Mouse (Mus musculus) testis, postnatal 10 days (tissue): ENCODE data around the gene Zfp566.
A peak's percentile ranks its signal among the peaks of the same experiment; 100 is the strongest.
"Not testable (repeated sequence)": the region's sequence is repeated elsewhere in the genome, so short reads cannot be mapped to it uniquely, and the experiment has no call there.

Source experiments
- DNase-seq: peaks from one replicate; pipeline ENCODE4 v3.0.0; 2021; ENCODE audit warnings: low spot score

Gene Zfp566

GRCm38 (mm10) chr7:30090092-30090969 lies at the start of gene Zfp566, which contains the start of gene Gm26920:
Zfp566 (minus strand) TSS chr7:30090527.
Gm26920 (minus strand) TSS chr7:30090410.
- peak; percentile 96 for DNase-seq

GRCm38 (mm10) chr7:30136826-30137225 lies 46.5 kb upstream of the Zfp566 start:
- DNase-seq, result no peak

- DNase-seq, result no peak
Observed at GRCm38 (mm10) chr7:30132396-30132795, 42.1 kb upstream of the Zfp566 start.

DNA sequence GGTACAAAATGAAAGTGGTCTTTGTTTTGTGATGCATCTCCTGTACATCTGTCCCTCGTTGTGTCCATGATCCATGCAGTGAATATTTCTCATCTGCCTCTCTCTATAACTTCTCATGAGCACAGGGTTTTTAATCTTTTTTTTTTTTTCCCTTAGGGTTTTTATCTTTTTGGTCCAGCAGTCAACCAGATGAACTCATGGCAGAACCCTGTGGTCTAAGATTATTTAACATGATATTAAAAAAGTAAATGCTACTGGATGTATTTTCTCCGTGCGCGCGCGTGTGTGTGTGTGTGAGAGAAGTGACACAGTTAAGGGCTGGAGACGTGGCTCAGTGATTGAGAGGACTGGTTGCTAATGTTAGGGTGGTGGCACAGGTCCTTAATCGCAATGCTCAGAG lies 39.6 kb upstream of the Zfp566 start:
- no peak for DNase-seq

GRCm38 (mm10) chr7:30122188-30122530 lies 31.8 kb upstream of the Zfp566 start:
- DNase-seq, result no peak

DNA sequence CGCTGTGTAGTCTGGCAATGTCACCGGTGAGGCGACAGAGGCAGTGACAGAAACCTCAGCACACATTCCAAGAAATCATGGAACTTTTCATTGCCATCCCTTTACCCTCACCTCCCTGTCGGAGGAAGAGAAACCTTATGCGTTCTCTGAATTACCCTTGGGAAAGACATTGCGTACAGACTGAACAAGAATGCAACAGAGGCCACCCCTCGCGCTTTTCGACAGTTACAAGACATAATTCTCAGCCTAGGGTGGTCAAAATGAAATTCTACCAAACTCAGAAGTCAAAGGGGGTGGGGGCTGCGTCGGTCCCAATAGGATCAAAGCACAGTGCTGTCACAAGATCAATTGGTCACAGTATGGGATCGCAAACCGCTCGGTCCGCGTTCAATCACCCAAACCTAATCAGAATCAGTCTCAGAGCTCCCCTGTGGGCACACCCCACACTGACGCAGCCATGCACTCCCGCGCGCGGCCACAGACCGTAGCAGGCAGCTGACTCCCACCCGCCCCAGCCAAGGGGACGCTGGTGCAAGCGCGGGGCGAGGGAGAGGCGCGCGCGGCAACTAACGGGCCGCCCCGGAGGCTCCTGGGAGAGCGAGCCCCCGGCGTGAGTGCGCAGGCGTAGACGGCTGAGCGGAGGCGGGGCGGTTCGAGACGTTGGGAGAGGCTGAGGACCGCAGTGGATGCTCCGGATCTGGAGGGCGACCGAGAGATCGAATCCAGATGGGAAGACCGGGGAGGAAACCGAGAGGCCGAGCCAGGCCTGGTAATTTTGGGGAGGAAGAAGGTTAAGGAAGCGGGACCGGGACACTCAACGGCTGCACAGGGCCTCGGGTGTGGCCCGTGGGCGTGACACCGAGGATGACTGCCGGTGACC lies 31.2 kb upstream of the Zfp566 start, which contains the start of gene Zfp382:
TSS of gene Zfp382 (plus strand) at position 635 of the 880 bp plus-strand sequence.
- peak; percentile 92 for DNase-seq

DNA sequence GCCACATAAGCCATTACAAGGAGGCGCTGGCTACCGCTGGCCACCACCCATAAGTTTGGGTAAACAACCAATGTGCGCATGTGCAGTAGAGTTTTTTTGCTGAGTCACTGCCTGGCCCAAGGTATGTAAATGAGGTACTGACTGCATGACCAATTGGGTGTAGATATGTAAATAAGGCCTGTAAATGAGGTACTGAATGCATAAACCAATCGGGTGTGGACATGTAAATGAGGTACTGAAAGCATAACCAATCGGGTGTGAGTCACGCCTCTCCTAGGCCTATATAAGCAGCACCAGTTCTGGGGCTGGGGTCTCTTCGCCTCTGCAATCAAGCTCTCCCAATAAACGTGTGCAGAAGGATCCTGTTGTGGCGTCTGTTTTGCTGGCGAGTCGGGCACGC lies 27.6 kb upstream of the Zfp566 start:
- DNase-seq, result not testable (repeated sequence)

GRCm38 (mm10) chr7:30116076-30116475 lies 25.7 kb upstream of the Zfp566 start:
- no peak for DNase-seq

DNA sequence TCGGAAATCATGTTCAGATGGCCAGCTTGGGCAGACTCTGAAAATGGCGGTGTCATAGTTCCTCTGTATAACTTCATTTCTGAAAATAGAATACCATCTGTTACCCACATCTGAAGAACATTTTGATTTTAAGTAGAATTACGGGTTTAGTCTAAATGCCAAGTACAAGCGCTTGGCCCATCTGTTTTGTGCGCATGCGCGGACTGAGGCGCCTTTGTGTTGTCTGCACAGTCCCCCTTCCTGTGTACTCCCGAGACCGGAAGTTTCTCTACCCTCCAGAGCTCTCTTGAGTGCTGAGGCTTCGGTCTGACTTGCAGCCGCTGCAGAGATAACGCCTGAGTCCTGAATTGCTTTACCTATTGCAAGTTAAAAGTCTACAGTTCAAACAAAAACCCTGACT lies 9.0 kb upstream of the Zfp566 start:
- no peak for DNase-seq

GRCm38 (mm10) chr7:30095551-30096125 lies 5.3 kb upstream of the Zfp566 start:
- no peak for DNase-seq

DNA sequence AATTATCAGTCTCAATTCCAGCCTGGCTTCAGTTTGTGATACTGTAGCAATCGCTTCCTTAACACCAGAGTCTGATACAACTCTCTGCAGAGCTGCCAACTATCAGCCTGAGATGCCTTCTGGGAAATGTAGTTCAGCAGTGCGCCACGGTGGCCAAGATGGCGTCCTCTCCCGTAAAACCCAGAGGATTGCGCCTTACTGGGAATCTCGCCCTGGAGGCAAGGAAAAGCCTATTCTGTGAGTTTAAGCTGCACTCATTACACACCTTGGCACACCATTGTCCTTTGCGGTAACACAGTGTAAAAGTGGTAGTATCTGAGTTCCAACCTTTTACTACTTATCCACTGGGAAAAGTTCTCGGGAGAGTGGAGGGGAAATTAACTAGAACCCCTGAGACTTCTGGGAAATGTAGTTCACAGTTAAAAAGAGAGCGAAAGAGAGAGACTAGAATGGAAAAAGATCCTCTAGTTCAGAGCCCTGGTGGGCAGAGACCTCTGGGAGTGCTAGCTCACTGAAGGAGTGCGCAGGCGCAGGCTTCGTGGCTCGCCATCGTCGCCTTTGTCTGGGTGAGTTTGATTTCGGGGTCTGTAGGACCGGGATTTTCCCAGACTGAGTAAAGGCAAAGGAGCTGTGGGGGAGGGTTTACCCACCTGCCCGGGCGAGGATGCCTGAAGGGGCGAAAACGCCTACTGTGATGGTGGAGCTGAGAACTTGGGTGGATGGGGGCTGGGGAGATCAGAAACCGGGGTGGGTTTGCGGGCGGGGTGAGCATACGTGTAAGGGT lies 4.5 kb upstream of the Zfp566 start, which contains the start of gene Zfp260:
TSS of gene Zfp260 (plus strand) at position 132 of the 784 bp plus-strand sequence.
- DNase-seq, result peak; percentile 91

GRCm38 (mm10) chr7:30093918-30094415 lies 3.6 kb upstream of the Zfp566 start:
- no peak for DNase-seq

DNA sequence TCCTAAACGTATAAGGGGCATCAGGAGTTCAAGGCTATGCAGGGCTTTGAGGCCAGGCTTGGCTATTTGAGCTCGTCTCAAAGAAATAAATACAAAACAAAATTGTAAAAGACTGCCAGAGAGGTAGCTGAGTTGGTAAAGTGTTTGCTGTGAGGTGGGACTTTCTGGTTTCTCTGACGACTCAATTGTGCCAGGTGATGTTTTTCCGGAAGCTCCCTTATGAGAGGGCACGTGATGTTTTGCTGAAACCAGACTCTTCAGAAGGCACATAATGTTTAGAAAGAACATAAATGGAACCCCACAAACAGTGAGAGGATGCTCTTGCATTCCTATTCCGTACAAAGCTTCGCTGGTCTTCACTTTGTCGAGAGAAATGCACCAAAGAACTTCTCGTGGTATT lies 2.3 kb upstream of the Zfp566 start:
- no peak for DNase-seq

DNA sequence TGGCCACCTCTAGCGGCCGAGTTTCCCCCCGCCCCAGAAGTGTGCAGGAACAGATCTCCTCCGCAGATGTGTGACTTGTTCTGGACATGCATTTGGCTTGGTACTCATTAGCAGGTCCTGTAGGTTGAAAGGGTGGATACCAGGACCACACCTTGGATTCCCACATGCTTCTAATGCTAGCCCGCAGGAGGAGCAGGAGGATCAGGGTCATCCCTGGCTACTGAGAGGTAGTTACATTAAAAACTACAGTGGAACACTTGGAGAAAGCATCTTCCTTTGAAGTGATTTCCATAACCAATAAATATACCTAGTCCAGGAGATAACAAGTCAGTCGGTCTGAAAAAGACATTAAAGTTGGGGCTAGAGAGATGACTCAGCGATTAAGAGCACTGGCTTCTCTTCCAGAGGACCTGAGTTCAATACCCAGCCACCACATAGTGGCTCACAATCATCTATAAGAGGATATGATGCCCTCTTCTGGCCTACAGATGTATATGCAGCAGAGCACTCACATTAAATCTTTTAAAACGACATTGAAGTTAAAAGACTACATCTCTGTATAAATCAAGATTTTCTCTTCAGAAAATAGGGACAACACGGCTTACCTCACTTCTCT lies 751 bp upstream of the Zfp566 start:
- no peak for DNase-seq

- DNase-seq, result no peak
Observed at GRCm38 (mm10) chr7:30089405-30089804, 922 bp downstream of the Zfp566 start.

- DNase-seq, result no peak
Observed at GRCm38 (mm10) chr7:30086524-30086923, 3.8 kb downstream of the Zfp566 start.

DNA sequence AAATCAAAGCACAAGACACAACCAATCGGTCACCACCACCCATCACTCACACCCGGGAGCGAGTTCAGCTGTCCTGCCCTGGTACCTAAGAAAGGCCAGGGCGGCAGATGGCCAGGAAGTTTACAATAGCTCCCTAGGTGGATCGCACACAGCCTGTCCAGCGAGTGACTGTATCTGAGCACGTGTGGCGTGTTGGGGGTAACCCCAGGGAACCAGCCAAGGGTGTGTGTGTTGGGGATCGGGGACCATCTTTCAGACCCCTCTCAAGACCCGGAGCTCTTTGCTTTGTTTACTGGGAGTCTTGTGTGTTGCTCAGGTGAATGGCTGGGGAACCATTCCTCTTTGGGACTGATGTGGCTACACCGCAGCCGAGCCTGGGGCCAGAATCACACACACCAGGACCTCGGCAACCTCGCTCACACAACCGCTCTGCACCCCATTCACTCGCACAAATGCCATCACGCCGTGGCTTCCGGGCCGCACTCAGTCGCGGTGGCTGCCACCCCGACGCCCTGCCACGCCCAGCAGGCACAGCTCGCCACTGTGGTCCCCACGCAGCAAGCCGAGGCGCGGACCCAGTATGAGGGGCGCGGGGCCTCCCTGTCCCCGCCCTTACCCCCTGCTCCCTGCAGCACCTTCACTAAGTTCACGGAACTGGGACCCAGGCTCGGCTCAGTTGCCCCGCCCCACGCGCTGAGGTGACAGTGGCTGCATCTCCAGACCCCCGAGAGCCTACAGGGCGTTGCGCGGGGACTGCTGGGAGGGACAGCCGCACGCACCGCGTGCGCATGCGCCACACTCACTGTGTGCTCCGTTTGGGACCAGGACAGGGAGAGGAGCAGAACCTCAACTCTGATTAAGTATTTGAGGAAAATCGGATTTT lies 17.9 kb downstream of the Zfp566 start, which contains the start of gene Zfp82:
TSS of gene Zfp82 (minus strand) at position 755 of the 883 bp plus-strand sequence.
- DNase-seq, result peak; percentile 81

- DNase-seq, result no peak
Observed at GRCm38 (mm10) chr7:30064622-30065021, 25.7 kb downstream of the Zfp566 start.

DNA sequence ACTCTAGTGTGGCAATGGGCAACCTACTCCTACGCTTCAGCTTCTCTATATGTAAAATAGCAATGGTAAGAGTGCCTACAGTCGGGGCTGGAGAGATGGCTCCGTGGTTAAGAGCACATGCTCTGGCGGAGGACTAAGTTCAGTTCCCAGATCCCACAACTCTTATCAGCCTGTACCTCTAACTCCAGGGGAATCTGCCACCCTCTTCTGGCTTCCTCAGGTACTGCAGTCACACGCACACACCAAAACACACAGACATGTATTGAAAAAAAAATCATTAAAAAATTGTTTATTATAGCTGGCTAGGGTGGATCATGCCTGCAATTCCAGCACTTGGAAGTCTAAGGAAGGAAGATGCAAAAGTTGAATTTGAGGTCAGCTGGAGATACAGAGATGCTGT lies 27.8 kb downstream of the Zfp566 start:
- no peak for DNase-seq

- DNase-seq, result no peak
Observed at GRCm38 (mm10) chr7:30060341-30060740, 30.0 kb downstream of the Zfp566 start.
